Mouse (Mus musculus) heart, postnatal 36 days (tissue): ENCODE results near the gene Acoxl. TPM values are rescaled to one million over a fixed set of nuclear protein-coding genes. Genes with fewer than 3 reads are reported as not detected.

Source experiments
- DNase-seq, 2 experiments: peaks; one replicate each; pipeline ENCODE4 v3.0.0; 2021 to 2022
- intact Hi-C: fragments of 180-260 bp; cut with DNase I; formaldehyde crosslinking; loops from one replicate; pipeline ENCODE4 v1.15.1; 2025
- total RNA-seq, 2 experiments: library from RNA; stranded (reverse); gene quantifications; 2 replicates each; pipeline ENCODE4 v1.2.3; 2021

Gene Acoxl
- total RNA-seq, 2 experiments from 2014 or later, result not detected

DNA sequence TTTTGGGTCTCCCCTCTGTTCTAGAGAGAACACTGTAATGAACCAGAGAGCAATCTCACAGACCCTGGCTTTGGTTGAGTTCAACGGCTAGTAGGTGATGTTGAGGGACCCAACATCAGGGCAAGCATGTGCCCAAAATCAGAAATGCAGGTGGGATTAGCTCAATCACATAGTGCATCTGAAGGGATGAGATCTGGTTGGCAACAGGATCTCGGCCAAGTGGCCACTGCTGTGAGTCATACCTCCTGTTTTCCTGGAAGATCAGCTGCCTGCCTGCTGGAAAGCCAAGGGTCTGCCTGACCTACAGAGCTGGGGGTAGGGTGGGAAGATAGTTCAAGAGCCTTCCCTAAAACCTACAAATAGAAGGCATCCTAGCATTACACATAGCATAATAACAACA is 185.2 kb downstream of the Acoxl start:
- no peak for DNase-seq
- intact Hi-C loops, result no loop called here

DNA sequence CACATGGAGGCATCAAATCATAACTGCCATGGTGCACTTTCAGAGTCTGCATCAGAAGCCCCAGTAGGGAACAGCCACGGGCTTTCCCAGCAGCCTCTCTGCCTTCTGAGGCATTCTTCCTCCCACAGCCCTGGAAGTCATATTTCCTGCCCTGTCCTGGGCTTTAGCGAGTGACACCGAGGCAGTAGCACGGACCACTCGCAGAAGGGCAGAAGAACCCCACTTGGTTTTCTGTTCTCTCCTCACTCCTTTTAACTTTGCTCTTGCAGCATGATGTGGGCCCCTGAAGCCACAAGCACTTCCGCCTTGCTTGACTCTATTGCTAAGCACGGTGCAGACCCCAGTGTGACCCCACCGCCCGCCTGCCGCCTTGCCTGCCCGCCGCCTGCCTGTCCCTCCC is 189.0 kb downstream of the Acoxl start:
- DNase-seq, result no peak
- intact Hi-C loops, result no loop called here

DNA sequence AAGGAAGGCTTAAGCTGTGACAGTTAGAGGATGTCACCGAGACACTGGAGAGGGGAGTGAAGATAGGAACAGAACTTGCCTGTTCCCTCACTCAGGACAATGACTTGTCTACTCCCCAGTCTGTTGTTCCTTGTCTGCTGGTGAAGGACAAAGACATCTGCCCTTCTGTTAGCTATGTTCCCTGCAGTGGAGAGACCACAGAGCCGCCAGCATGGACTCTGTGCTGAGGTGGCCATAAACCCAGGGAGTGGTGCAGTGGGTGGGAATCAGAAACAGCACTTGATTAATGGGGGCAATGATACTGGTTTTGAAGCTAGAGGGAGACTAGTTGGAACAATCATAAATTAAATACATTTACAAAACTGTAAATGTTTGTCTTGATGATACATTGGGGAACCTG is 191.3 kb downstream of the Acoxl start:
- intact Hi-C loops, result no loop called here

DNA sequence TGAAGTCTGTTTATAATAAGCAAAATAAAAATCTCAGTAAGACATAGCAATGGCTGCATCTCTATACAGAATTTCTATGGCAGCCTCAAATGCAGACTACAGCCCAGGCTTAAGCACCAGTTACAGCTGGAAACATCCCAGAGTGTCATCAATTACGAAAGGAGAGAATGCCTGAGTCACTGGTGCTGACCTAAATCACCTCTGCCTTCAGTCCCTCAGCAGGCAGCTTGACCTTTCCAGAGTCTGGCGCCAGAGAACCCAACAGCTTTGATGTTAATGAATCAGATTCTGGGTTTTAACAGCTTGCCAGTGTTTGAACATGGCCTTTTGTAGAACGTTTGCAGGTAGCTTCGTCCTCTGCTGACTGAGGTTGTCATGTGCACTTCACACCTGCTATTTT is 193.4 kb downstream of the Acoxl start:
- DNase-seq, result no peak
- intact Hi-C loops, result no loop called here

More for the DNA sequence above, 191.3 kb downstream of the Acoxl start:
- DNase-seq, result no peak

DNA sequence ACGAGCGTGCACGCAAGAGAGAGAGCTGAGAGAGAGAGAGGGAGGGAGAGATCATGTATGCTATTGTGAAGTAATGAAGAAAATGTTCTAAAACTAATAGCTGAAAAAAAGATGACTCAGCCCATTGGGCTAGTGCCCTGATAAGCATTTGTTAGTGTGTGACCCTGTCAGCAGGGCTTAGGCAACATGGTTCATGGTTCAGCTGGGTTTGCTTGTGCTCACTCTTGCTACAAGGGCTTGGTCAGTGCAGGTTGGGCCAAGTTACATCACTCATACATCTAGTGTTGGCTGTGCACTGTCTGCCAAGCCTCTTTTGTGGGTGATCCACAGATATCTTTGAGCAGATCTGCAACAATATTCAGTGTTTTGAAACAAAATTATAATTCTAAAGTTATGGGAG is 194.8 kb downstream of the Acoxl start:
- intact Hi-C loops, result no loop called here
- DNase-seq, result no peak

DNA sequence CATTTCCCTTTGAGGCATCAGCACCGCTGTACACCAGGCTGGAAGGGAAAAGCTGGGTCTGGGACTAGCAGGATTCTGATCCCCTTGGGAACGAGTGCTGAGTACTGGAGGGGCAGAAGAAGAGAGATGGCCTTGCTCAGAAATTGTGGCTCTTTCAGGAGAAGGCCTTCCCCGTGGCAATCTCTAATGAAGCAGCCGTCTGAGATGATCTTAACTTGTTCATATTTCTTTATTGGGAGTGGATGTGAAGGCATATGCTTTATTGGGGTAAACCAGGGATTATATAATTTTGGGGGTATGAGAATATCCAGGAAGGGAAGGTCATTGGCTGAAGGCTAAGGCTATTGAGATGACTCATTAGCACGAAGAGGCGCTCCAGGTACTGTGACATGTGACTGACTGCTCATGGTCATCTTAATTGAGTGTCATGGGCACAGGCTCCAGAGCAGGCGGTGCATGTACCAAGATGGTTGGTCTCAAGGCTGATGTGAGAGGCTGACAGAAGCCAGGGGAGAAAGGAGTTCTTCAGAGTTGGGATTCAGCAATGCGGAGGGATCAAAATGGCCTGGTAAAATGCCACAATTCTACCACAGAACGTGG is 195.5 kb downstream of the Acoxl start:
- intact Hi-C loops, result no loop called here
- DNase-seq, result no peak

DNA sequence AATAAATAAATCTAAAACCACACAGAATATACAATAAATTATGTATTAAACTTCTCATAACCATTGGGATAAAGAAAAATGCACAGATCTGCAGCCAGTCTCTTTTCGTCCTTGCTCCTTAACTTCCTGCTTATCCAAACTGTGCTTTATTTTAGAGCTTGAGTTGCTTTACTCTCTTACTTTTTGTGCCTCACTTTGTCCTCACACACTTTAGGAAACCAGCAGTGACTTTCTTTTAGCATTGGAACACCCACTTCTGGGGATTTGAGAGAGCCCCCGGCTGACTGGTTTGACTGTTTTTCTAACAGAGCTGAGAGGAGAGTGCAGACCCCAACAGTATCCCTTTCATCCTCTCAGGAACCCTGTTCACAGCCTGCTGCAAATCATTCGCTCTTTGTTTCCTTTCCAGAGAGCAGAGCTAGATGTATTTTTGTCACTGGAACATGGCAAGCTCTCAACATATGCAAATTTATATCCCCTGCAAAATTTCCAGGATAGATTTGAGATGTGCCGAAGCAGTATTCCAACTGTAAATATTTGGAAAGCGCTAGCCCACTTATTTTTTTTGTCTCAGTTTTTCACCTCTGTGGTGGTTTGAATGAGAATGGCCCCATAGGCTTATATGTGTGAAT is 199.7 kb downstream of the Acoxl start:
- DNase-seq, result no peak
- intact Hi-C loops, result no loop called here

DNA sequence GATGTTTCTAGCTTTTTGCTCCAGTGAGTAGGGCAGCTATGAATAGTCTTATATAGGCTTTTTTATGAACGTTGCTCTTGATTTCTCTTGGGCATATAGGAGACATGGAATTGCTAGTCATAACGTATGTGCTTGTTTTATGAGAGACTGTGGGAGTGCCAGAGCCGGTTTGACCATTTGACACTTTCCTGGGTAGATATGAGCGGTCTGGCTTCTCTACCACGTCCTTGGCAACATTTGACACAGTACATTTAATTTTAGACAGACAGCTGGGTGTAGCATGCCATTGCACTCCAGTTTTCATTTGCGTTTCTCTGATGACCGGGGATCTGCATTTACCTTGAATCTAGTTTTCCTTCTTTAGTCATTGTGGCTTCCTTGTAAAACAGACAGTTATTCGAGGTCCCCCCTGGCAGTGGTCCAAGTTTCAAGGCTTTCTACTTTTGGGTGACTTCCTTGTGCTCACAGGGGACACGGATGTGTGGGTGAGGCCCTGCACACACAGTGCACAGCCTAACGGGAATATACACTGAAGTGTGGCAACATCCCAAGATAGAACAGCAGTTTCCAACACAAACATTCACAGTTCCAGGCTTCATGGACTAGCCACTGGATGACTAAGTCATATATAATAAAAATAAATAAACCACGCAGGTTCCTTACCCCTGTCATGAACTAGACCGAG is 202.5 kb downstream of the Acoxl start:
- intact Hi-C loops, result no loop called here
- peak in 1 of 2 experiments; percentile 18 for DNase-seq

DNA sequence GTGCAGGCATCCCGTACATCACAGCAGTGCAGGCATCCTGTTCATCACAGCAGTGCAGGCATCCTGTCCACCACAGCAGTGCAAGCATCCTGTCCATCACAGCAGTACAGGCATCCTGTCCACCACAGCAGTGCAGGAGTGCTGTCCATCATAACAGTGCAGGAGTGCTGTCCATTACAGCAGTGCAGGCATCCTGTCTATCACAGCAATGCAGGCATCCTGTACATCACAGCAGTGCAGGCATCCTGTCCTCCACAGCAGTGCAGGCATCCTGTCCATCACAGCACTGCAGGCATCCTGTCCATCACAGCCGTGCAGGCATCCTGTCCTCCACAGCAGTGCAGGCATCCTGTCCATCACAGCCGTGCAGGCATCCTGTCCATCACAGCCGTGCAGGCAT is 207.8 kb downstream of the Acoxl start:
- intact Hi-C loops, result no loop called here
- no peak for DNase-seq

DNA sequence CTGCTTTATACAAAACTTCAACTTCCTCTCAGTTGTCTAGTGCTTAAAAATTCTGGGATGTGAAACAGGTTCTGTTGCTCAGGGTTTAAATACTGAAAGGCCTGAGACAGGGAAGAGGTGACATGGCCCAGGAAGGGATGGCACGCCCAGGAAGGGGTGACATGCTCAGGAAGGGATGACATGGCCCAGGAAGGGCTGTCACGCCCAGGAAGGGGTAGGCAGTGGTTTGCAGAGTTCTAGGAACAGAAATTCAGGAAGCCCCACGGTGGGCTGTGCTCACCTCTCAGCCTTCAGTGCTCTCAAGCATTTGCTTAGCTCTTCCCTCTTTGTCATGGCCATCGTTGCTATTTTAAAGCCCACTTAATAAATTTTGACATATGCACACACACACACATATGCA is 216.2 kb downstream of the Acoxl start:
- intact Hi-C loops, result no loop called here
- no peak for DNase-seq

DNA sequence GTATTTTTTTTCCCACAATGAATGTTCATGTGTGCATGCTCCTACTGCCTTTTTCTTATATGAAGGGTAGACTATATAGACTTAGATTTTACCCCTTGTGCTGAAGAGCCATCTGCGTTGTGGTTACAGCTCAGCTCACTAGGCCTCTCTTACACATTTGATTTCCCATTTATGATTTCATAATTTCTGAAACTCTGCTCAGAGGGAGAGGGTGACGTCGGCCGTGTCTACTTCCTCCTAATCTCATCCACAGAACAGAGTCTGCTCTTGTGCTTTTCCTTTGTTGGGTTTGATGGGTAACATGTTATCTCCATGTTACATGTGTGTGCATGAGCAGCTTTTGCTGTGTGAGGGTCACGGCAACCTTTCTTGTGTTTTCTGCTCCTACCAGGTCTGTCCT is 219.2 kb downstream of the Acoxl start:
- intact Hi-C loops, result no loop called here
- no peak for DNase-seq

DNA sequence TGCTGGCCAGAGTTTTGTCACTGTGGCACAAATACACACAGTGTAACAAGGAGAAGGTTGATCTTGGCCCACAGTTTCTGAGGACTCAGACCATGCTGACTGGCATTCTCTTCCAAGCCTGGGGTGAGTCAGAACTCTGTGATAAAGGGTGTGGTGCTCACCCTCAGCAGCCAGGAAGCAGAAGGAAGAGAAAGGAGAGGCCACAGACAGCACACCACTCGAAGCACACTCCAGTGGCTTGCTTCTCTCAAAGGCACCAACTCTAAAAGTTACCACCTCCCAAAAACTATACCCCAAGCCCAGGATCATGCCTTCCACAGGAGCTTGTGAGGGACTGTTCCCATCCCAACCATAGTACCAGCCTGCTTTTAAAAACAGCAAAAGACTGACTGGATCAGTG is 220.0 kb downstream of the Acoxl start:
- intact Hi-C loops, result no loop called here
- DNase-seq, result no peak

DNA sequence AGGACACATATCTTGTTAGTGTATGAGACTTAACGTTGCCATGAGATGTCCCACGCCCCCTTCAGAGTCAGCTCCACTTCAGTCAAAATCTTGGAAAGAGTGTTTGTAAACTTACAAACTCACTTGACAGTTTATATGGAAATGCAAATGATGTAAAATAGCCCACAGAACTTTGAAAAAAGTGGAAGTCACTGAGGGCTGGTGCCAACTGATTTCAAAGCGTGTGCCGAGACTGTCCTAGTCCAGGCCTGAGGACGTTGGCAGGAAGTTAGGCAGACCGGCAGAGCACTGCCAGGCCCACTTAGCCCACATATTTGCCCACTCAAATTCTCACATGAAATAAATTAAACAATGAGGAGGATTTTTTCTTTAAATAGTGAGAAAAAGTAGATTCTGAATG is 221.5 kb downstream of the Acoxl start:
- DNase-seq, result no peak
- intact Hi-C loops, result no loop called here

DNA sequence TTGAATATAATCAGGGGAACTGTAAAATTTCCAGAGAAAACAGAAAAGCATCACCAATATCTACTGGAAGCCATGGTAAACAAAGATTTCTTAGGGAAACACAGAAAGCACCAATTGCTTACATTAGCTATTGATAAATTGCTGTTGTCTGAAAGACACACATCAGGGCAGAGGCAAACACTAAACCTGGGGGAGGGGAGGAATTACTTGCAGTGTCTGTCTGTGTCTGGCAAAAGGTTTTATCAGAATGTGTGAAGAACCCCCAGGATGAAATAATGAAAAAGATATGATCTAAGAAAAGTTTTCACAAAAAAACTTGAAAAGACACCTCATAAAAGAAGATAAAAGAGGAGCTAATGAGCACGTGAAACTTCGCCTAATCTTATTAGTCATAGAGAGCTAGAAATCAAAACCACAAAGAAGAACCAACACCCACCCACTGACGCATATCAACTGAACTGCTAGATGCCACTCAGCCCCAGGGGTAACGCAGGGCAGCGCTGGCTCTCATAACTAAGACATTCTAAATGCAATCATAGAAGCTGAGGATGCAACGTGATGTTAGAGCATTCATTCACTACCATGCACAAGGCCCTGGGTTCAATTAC is 222.1 kb downstream of the Acoxl start:
- intact Hi-C loops, result no loop called here

DNA sequence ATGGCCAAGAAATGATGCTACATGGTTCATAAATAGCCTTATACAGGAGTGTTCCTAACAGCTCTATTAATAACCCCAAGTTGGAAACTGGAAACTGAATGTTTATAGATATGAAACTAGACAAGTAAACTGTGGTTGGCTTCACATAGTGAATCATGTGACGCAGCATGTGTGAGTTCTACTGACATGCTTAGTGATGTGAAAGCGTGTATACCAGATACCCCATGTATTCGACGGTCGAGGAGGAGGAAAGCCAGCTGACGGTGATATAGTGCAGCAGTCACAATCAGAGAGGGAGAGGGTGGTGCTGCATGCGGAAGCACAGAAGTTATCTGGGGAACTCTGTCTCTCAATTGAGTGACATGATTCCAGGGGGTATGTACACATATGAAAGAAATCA is 222.8 kb downstream of the Acoxl start:
- DNase-seq, result no peak
- intact Hi-C loops, result no loop called here

More for the DNA sequence above, 222.1 kb downstream of the Acoxl start:
- no peak for DNase-seq

DNA sequence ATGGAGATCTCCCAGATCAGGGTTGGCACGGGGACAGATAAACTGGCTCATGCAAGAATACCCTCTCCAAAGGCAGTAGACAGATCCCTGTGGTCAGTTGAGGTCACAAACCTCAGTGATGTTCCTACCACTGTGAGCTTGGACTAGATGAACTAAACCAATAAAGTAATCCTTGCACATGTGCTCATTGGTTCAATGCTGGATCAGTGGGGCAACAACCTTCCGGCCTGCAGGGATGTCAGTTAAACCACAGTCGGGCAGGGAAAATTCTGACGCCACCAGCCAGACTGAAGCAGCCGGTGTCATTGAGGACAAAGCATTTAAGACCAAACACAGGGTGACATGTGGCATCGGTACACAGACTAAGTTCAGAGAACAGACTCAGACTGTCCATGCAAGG is 224.1 kb downstream of the Acoxl start:
- no peak for DNase-seq
- intact Hi-C loops, result no loop called here

DNA sequence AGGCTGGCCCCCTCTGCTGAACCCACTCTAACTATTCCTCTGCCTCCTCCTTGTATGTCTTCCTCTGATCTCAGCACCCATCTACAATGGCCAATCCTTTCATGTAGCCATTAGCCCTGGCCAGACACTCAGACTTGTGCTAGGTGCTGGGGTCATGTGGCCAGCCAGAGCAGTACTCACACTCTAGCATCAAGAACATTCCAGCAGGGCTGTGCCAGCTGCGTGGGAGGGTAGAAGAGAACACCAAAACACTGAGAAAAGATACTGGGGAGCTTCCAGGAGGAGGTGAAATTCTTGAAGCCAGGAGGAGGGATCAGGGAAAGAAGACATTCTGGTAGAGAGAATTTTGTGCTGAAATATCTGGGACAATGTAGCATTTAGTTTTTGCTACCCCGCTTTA is 226.3 kb downstream of the Acoxl start:
- intact Hi-C loops, result no loop called here
- no peak for DNase-seq

DNA sequence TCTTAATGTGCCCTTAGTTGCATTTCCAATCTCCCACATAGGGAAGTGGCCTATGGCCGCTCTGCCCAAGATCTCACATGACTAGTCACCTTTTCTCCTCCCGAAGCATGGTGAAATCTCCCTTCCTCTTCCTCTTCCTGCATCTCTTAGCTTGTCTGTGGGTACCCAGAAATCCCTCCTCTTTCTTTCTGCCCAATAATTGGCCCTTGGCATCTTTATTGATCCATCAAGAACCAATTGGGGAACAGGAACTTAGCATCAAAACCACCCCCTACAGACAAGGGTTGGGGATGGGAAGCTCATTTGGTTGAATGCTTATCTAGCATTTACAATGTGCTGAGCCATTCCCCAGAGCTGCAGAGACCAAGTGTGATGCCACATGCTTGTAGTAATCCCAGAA is 226.9 kb downstream of the Acoxl start:
- DNase-seq, result no peak
- intact Hi-C loops, result no loop called here

DNA sequence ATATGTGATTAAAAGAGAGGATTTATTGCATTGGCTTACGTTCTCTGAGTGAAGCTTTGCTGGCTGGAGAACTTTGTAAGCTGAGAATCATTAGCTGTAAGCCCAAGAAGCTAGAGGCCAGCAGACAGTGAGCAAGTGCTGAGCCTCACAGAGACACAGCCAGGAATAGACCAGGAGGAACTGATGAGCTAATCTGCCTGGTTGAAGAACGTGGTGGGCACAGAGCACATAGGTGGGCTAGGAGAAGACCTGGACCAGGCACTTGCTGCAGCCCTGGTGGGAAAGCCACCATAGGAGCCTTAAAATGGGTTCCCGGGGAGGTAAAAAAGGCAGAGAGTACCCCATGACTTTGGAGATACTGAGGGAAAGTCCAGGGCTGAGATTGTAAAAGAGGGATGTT is 228.5 kb downstream of the Acoxl start:
- intact Hi-C loops, result no loop called here
- DNase-seq, result no peak

DNA sequence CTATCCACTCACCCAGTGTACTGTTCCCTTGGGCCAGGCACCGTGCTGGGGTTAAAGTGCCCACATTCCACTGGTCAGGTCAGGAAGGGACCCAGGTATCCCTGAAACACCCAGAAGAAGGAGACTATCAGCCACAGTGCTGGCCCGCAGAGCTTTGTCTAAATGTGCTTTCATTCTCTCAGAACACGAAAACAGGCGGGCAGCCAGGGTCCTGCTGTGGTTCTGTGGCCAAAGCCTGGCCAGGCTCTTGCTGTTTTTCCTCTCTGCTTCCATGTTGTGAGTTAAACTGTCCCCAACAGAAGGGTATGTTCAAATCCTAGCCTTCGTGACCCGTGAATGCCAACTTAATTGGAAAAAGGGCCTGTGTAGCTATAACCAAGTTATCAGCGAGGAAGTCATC is 228.9 kb downstream of the Acoxl start:
- no peak for DNase-seq
- intact Hi-C loops, result no loop called here

DNA sequence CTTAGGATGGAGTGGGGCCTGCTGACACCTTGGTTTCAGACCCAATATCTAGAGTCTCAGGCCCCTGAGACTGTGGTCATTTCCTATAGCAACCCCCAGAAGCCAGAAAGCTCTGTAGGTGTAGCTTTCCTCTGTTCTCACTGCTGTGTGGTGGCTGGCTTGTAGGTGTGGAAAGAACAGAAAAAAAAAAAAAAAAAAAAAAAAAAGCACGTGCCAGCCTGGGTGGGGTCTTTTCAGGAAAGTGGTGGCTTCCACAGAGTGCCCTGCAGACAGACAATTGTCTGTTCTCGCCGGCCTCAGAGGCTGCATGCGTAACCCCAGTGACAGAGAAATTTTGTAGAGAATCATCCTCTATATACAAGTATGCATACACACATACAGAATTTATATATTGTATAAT is 229.5 kb downstream of the Acoxl start:
- no peak for DNase-seq
- intact Hi-C loops, result no loop called here

DNA sequence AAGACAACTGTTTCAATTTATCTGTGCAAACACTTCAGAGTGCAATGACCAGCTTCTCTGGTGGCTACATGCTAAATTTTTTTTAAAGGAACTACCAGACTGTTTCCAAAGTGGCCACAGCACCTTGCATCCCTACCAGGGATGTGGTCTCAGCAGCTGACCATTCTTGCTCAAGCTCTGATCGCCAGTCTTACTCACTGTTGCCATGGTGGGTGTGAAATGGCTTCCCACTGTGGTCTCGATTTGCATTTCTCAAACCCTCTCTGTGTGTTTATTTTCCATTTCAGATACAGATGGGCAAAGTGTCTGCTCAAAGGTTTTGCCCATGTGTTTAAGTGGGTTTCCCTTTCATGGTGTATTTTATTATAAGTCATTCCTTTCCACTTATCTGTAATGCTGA is 230.3 kb downstream of the Acoxl start:
- DNase-seq, result no peak
- intact Hi-C loops, result no loop called here
